Mouse (Mus musculus): ENCODE data around the gene Qk.

The Qk gene

DNA sequence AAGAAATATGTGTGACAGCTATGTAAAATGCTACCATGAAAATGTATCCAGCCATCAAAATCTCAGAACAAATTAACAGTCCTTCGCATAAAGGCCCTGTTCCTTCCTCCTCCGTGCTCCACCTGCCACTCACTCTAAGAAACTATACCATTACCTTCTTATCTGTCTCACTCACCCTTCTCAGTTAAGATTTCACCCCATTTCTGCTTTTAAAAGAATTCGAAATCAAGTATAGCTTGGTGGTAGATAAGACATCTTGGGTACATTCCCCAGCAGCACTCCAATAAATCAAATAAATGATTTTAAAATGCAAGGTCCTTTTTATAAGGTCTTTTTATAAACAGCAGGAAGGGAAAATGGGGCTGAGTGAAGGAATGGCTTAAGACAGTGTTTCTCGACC, 53.4 kb downstream of the Qk start:
- in situ Hi-C loops (cut with MboI, MseI): no loop called here

GRCm38 (mm10) chr17:10251252-10251958, 68.2 kb downstream of the Qk start:
- in situ Hi-C loops (cut with MboI, MseI): no loop called here

- in situ Hi-C loops (cut with MboI, MseI): no loop called here
These were observed 79.6 kb downstream of the Qk start for GRCm38 (mm10) chr17:10240081-10240480.

DNA sequence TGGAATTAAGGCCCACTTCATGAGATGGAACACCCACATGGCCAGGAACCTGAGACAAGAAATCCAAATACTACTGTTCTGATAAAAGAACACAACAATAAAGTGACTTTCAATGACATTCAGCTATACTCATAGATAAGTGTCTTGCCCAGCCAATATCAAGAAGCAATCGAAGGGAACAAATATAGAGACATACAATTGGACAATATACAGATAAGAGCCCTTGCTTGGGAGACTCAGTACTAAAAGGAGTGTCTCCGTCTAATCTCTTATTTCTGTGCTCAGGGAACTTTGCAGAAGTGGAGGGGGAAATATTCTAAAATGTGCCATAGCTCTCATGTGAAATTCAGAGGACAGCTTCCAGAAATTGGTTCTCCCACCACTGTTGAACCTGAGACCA, 83.1 kb downstream of the Qk start:
- in situ Hi-C loops (cut with MboI, MseI): no loop called here

DNA sequence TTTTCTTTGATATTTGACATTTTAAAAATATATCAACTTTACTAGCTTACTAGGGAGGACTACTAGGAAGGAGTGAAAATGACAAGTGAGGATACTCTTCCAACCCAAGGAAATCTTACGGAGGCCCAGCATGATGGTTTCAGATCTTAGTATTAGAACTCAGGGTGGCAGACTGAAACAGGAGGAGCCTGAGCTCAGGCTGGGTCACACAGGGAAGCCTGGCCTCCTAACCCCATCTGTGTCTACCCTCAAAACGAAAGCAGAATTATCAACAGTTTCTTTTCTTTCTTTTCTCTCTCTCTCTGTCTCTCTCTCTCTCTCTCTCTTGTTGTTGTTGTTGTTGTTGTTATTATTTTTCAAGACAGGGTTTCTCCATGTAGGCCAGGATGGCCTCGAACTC, 87.2 kb downstream of the Qk start:
- in situ Hi-C loops (cut with MboI, MseI): no loop called here

DNA sequence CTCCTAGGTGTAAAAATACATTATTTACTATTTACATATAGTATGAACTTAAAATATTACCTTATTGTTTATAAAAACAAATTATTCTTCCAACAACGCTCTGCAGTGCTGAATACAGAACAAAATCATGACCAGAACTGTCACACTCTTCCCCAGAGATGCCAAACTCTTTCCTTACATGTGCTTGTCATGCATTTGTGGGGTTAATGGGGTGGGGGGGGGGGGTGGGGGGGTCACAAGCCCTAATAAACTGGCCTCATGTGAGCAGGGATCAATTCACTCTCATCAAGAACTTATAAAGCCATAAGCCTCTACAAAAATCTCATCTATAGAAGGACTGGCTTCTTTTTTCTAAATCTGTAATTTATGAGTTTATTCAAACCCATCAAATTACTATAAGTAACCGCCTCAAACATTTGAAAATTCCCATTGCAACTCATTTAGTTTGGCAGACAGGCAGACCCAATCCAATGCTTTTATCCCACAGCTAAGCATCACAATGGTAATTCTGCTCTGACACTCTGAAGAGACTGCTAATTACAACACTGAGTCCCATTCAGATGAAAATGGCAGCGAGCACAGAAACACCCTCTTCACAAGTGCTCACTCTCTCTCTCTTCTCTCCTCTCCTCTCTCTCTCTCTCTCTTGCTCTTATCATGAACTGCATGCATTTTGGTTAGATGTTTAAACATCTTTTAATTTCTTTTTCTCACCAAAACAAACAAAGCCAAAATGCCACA, 91.7 kb downstream of the Qk start:
- in situ Hi-C loops (cut with MboI, MseI): no loop called here

DNA sequence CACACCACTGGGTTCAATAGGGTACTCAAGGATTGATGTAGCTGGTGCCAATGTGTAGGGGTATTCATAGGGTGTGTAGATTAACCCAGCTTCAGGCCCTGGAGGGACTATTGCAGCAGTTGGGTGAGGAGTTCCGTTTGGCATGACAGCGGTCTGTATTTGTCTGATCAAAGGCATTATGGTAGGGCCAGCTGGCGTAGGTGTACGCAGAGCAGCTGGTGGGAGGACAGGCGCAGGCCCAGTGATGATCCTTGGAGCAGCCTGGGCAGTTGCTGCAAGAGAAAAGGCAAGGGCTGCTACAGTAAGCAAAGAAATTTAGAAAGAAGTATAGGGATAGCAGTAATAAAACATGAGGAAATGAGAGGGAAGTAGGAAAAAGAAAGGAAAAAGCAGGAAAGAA, 103.5 kb downstream of the Qk start:
- in situ Hi-C loops (cut with MboI, MseI): no loop called here

DNA sequence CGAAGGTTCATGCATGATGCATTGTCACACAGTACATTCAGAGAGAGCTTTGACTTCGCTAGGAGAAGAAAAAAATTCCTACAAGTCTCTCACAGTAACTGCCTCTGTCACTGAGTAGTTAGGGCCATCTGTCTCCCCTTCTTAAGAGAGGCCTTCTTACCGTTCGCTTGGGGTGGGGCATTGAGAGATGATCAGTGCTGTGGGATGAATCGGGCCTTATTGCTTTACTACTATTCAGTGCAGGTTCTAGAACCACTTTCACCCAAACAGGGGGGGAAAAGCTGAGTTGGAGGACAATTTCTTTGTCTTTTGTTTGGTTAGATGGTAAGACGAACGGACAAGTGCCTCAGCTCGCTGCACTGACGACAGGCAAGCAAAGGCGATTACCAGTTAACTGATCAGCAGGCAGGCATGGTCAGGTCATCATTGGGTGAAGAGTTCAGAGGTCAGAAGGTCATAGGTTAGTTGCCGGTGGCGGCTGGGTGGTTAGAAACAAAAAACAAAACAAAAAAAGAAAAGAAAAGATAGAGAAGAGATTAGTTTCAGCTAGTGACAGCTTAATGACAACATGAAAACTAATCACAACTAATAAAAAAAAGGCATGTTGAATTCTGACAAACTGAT, 110.4 kb downstream of the Qk start:
- in situ Hi-C loops (cut with MboI, MseI): no loop called here

DNA sequence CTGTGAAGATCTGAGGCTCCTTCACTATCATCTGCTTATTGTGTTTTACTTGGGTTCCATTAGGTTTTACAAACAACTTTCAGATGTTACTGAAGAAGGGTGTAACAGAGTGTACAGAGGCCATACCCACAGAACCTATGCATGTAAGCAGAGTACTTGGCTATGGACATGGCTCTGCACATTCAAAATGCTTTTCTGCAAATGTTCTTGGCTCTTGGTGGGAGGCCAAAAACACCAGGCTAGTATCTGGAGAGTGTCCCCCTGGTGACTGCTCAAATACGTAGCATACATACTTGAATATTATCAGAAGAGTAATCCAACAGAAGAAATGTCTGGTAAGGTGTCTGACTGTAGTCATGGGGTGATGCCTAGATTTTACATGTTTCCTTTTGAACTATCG, 121.0 kb downstream of the Qk start:
- in situ Hi-C loops (cut with MboI, MseI): no loop called here

DNA sequence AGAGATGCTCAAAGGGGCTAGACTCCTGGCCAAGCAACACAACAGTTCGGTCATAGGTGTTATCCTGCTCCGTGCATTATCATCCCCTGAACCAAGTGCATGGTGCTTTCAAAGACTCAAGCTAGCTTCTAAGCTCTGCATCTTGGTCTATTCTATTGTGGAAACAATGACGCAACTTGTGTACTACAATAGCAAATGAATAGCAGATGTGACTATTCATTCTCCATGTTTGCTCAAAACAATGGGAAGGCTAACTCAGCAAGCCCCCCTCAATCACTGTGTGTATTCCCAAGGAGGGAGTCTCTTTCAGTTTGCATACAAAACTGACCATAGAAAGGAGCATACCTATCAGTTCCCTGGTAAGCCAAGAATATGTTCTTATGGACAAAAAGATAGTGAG, 121.4 kb downstream of the Qk start:
- in situ Hi-C loops (cut with MboI, MseI): no loop called here

- in situ Hi-C loops (cut with MboI, MseI): no loop called here
These were observed 124.0 kb downstream of the Qk start for GRCm38 (mm10) chr17:10195703-10196102.

- in situ Hi-C loops (cut with MboI, MseI): no loop called here
These were observed 128.8 kb downstream of the Qk start for GRCm38 (mm10) chr17:10190857-10191256.

DNA sequence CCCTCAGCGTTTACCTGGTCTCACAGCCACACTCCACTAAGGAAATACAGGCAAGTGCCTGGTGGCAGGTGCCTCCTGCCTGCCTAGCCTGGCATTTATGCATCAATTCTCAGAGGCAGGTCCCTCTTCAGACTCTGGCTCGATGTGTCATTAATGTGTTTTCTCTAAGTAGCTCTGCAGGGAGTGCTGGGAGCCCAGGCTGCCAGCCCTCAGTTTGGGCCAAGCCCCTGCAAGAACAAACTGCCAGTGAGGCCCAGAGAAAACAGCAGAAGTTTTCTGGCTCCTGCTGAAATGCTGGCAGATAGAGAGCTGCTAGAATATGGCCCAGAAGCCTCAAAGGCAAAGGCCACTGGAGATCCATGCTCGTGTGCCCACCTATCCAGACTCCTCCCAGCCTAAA, 131.2 kb downstream of the Qk start:
- in situ Hi-C loops (cut with MboI, MseI): no loop called here

DNA sequence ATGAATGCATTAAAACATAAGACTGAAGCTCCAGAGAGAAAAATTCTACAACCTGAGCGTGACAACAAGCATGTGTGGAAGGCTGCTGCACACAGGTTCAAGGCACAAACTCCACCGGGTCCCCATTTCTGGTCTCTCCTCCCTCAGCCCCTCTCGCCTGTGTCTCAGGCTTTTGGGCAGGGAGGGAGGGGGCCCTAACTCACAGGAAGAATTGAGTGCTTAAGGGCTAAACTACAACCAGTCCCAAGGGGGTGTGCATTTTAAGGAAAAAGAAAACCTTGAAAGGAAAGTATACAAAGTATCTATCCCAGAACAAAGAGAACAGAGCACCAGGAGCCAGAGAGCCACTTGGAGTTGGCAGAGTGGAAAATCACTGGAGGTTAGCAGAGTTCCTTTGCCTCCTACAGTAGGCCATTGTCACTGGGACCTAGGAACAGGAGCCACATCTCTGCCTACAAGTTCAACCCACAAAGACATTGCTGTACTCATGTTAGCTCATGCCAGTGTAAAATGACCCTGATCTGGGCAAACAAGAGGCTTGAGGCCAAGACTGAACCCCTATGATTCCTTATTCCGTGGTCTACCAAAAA, 132.1 kb downstream of the Qk start:
- in situ Hi-C loops (cut with MboI, MseI): no loop called here

DNA sequence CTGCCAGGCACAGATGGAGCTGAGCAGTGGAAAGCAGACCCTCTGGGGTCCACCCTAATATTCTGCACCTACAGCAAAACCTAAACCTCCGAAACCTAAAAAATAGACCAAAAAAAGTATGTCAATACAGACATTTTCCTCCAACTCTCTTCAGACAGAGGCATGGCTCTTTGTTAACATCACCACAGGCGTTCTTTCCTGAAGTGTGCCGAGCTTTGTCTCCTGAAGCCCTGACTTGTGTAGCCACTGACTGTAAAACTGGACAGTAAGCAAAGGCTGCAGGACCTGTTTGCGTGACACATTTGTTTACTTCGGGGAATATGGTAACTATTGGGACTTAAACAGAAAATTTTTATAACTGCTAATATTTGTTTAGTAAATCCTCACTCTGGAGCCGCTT, 137.9 kb downstream of the Qk start:
- in situ Hi-C loops (cut with MboI, MseI): no loop called here

DNA sequence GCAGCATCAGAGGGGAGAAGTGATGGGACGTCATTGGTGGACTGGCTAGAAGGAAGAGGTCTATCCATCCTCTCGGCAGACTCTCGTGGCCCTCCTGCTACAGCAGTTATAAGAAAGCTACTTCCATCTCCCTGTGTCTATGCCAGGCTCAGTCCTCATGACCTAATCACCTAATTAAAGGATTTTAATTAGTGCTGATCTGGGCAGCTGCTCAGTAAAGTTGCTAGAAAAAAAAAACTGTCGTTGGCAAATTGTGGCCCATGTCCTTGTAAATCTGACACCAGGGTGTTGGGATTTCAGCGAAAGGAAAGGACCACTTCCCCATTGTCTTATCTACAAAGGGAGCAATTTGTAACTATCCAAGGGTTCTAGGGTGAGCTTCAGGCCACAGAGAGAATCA, 142.6 kb downstream of the Qk start:
- in situ Hi-C loops (cut with MboI, MseI): no loop called here

GRCm38 (mm10) chr17:10161258-10161657, 158.4 kb downstream of the Qk start:
- in situ Hi-C loops (cut with MboI, MseI): no loop called here

GRCm38 (mm10) chr17:10160415-10160814, 159.2 kb downstream of the Qk start:
- in situ Hi-C loops (cut with MboI, MseI): no loop called here

GRCm38 (mm10) chr17:10152808-10153413, 166.7 kb downstream of the Qk start:
- in situ Hi-C loops (cut with MboI, MseI): no loop called here
